Mouse (Mus musculus): ENCODE results near the gene Svep1.

DNA sequence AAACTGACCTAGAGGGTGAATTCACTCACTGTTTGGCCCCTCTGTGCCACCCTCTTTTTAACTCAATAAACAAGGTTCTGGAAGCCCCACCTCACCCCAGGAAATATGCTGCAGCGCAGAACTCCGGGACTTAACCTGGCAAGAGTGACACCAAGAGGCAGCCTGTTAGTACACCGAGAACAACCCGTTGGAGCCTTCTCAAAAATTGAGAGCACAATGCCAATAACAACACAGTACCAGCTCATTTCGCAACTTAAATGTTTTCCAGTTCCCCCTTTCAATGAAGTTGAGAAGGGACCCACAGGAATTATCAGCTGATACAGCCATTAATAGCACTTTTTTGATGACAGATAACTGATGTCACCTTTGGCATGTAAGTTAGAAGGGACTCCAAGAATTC, 38.3 kb downstream of the Svep1 start:
- no peak for TF ChIP-seq EP300 (optimal IDR thresholded peaks at IDR 0.05)
- TF ChIP-seq CTCF (IDR thresholded peaks at IDR 0.05; ENCODE audit: low read depth), result no peak
